Mouse (Mus musculus) bone marrow, adult 2 months (tissue): ENCODE measurements at regions not wholly inside any gene's neighbourhood (a gene's known extent, or its start where the extent isn't known, plus 50 kb on each side); places are given as distances from the start of the nearest gene placed in this dataset.

ENCODE experiments used
- CTCF ChIP-seq: fragments of 200-500 bp; IDR thresholded peaks from 2 replicates; pipeline ENCODE4 v1.5.1; 2011; ENCODE audit warnings: low read length, control low read depth; ENCODE audit not compliant: control insufficient read depth, insufficient read depth
- POLR2A ChIP-seq: fragments of 200-500 bp; IDR thresholded peaks from 2 replicates; pipeline ENCODE4 v1.6.1; 2011; ENCODE audit warnings: low read depth, mild to moderate bottlenecking, control low read depth, low read length, borderline replicate concordance; ENCODE audit not compliant: control insufficient read depth

DNA sequence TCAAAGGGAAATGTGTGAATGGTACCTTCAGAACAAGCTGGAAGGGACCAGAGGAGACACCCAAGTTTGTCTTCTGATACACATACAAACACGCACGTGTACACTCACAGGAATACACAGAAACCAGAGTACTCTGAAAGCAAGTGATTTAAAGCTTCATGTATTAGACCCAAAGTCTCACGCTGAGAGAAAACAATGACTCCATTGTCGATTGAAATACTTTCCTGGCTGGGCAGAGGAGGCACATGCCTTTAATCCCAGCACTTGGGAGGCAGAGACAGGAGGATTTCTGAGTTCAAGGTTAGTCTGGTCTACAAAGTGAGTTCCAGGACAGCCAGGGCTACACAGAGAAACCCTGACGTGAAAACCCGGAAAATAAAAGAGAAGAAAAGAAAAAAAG lies 203.5 kb upstream of the Gadl1 start:
- TF ChIP-seq CTCF (no peak), POLR2A (no peak)
